Mouse (Mus musculus) small intestine, adult 2 months (tissue): ENCODE data around the gene Myh11.

Source experiments
- CTCF ChIP-seq: fragments of 200-500 bp; IDR thresholded peaks from 2 replicates; pipeline ENCODE4 v1.5.1; 2012; ENCODE audit warnings: low read depth, mild to moderate bottlenecking, control low read depth, inconsistent platforms, low read length, moderate library complexity, mixed read lengths; ENCODE audit not compliant: insufficient replicate concordance, insufficient read length; ENCODE audit errors: extremely low read depth
- POLR2A ChIP-seq: fragments of 200-500 bp; IDR thresholded peaks from 2 replicates; pipeline ENCODE4 v1.6.1; 2012; ENCODE audit warnings: low read depth, mild to moderate bottlenecking, control low read depth, inconsistent platforms, low read length, moderate library complexity

DNA sequence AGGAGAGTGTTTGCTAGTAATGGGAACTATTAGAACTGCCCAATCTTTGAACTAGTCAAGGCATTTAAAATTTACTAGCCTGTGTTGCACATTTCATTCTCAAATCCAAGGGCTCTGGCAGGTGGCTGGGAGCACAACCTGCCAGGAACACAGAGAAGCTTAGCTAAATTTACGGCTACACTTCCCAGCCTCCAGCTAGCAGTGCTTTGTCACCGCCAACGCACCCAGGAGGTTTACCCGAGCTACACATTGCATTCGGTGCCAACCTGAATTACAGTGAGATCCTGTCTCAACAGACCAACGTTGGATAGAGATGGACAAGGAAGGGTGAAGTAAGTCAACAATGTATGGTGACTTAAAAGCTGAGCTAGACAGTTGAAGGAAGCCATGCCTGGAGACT is 27.9 kb downstream of the Myh11 start:
- TF ChIP-seq CTCF (no peak), POLR2A (no peak)
